Mouse (Mus musculus) heart, postnatal 0 days (tissue): ENCODE results near the gene 5830473C10Rik. TPM values are rescaled to one million over a fixed set of nuclear protein-coding genes. Genes with fewer than 3 reads are reported as not detected.

Experiments used
- ATAC-seq: fragments of 200-750 bp; cut with Nextera tagmentation; 2 replicates; pipeline ENCODE4 v1.8.0; 2017; ENCODE audit warnings: low read depth, moderate number of reproducible peaks, moderate library complexity; ENCODE audit not compliant: insufficient read depth
- DNase-seq: peaks from one replicate; pipeline ENCODE4 v3.0.0-alpha.2; 2016; ENCODE audit warnings: low spot score
- H3K27ac ChIP-seq: fragments of 300-500 bp; sonication (generic); 2 replicates; pipeline ENCODE4 v1.5.1; 2014; ENCODE audit warnings: low read depth, mild to moderate bottlenecking
- H3K27me3 ChIP-seq: fragments of 300-500 bp; sonication (generic); 2 replicates; pipeline ENCODE4 v1.6.1; 2014; ENCODE audit warnings: low read length, mixed read lengths; ENCODE audit not compliant: control insufficient read depth, insufficient read depth
- H3K36me3 ChIP-seq: fragments of 300-500 bp; sonication (generic); replicated peaks from 2 replicates; pipeline ENCODE4 v1.6.1; 2014; ENCODE audit warnings: low read length, mixed read lengths; ENCODE audit not compliant: control insufficient read depth, insufficient read depth
- H3K4me1 ChIP-seq: fragments of 300-500 bp; sonication (generic); 2 replicates; pipeline ENCODE4 v1.6.1; 2014; ENCODE audit warnings: antibody characterized with exemption; ENCODE audit not compliant: control insufficient read depth, insufficient read depth
- H3K4me2 ChIP-seq: fragments of 300-500 bp; sonication (generic); 2 replicates; pipeline ENCODE4 v1.6.1; 2014; ENCODE audit warnings: low read depth, mild to moderate bottlenecking, low read length, moderate library complexity
- H3K4me3 ChIP-seq: fragments of 300-500 bp; sonication (generic); 2 replicates; pipeline ENCODE4 v1.5.1; 2014; ENCODE audit warnings: low read depth, low read length
- H3K9ac ChIP-seq: fragments of 300-500 bp; sonication (generic); replicated peaks from 2 replicates; pipeline ENCODE4 v1.6.1; 2014; ENCODE audit warnings: low read depth, low read length, mixed read lengths
- H3K9me3 ChIP-seq: fragments of 300-500 bp; sonication (generic); replicated peaks from 2 replicates; pipeline ENCODE4 v1.6.1; 2016; ENCODE audit warnings: low read length; ENCODE audit not compliant: control insufficient read depth
- CTCF ChIP-seq: IDR thresholded peaks from 2 replicates; pipeline ENCODE4 v1.5.1; 2016; ENCODE audit warnings: antibody characterized with exemption, control low read depth, low read depth
- EP300 ChIP-seq: IDR thresholded peaks from 2 replicates; pipeline ENCODE4 v1.6.1; 2016; ENCODE audit warnings: antibody characterized with exemption, low read depth
- WGBS: fragments of 180-500 bp; shearing (Covaris S2); extraction: QIAGEN DNeasy Blood & Tissue Kit; methylation state at CpG from one replicate; pipeline ENCODE4 v1.1.7; 2014; 5-methylcytosine and 5-hydroxymethylcytosine counted together
- polyA plus RNA-seq: library from polyadenylated mRNA; unstranded; fragments of >200 nt; fragmentation: Nextera tagmentation; extraction: Ambion mirVana; gene quantifications from 2 replicates; pipeline ENCODE4 v1.2.1, GENCODE M21; 2015
- total RNA-seq: library from RNA; depleted of rRNA; stranded (reverse); fragments of >200 nt; gene quantifications from 2 replicates; pipeline ENCODE4 v1.2.3, GENCODE M21; 2014; ENCODE audit warnings: low replicate concordance

The 5830473C10Rik gene
- total and polyA plus RNA-seq, 2 experiments from 2014 or later = not detected

GRCm38 (mm10) chr5:90586511-90586910 is 25.6 kb downstream of the 5830473C10Rik start:
- Histone ChIP-seq H3K4me1 (no peaks in the 10 kb centered on the region), H3K4me3 (no peak overlapping the region), H3K27ac (no peak overlapping the region), H3K9me3 (no peaks in the 10 kb centered on the region), H3K9ac (no peak overlapping the region), H3K4me2 (no peak overlapping the region), H3K27me3 (no peaks in the 10 kb centered on the region), H3K36me3 (no peaks in the 10 kb centered on the region)
- no peak for ATAC-seq
- 76% methylated on average over 5 of the region's 5 CpGs for WGBS
- DNase-seq = no peak
- TF ChIP-seq EP300 = no peak
- no peak for TF ChIP-seq CTCF

- H3K9me3 ChIP-seq = no peaks in the 10 kb centered on the region
- no peaks in the 10 kb centered on the region for H3K4me1 ChIP-seq
- ATAC-seq (no peak), DNase-seq (no peak)
- 79% methylated on average over 5 of the region's 5 CpGs for WGBS
- H3K27ac ChIP-seq = no peak overlapping the region
- H3K9ac ChIP-seq = no peak overlapping the region
- H3K4me3 ChIP-seq = no peak overlapping the region
- H3K4me2 ChIP-seq = no peak overlapping the region
- no peaks in the 10 kb centered on the region for H3K36me3 ChIP-seq
- H3K27me3 ChIP-seq = no peaks in the 10 kb centered on the region
- TF ChIP-seq CTCF (no peak), EP300 (no peak)
These were observed 27.2 kb downstream of the 5830473C10Rik start for GRCm38 (mm10) chr5:90588104-90588503.

GRCm38 (mm10) chr5:90588708-90589595 is 28.0 kb downstream of the 5830473C10Rik start:
- H3K27ac ChIP-seq = no peak overlapping the region
- no peaks in the 10 kb centered on the region for H3K9me3 ChIP-seq
- no peaks in the 10 kb centered on the region for H3K36me3 ChIP-seq
- peak overlapping the region; percentile 26 for H3K4me3 ChIP-seq
- no peaks in the 10 kb centered on the region for H3K27me3 ChIP-seq
- ATAC-seq (no peak), DNase-seq (peak; percentile 63)
- no peak overlapping the region for H3K9ac ChIP-seq
- WGBS = 22% methylated on average over 25 of the region's 25 CpGs
- H3K4me1 ChIP-seq = no peaks in the 10 kb centered on the region
- H3K4me2 ChIP-seq = peak overlapping the region; percentile 56
- no peak for TF ChIP-seq EP300
- TF ChIP-seq CTCF = peak; percentile 90

GRCm38 (mm10) chr5:90590676-90591075 is 29.8 kb downstream of the 5830473C10Rik start:
- H3K36me3 ChIP-seq = no peaks in the 10 kb centered on the region
- H3K4me2 ChIP-seq = no peak overlapping the region
- no peak overlapping the region for H3K27ac ChIP-seq
- H3K4me1 ChIP-seq = no peaks in the 10 kb centered on the region
- H3K9me3 ChIP-seq = no peaks in the 10 kb centered on the region
- no peak overlapping the region for H3K9ac ChIP-seq
- TF ChIP-seq CTCF (no peak), EP300 (no peak)
- no peak for DNase-seq
- no peak overlapping the region for H3K4me3 ChIP-seq
- no peak for ATAC-seq
- H3K27me3 ChIP-seq = no peaks in the 10 kb centered on the region
- WGBS = 61% methylated on average over 10 of the region's 10 CpGs

GRCm38 (mm10) chr5:90591936-90592335 is 31.0 kb downstream of the 5830473C10Rik start:
- Histone ChIP-seq H3K27me3 (no peaks in the 10 kb centered on the region), H3K9me3 (no peaks in the 10 kb centered on the region), H3K4me2 (no peak overlapping the region), H3K4me3 (no peak overlapping the region), H3K27ac (no peak overlapping the region), H3K4me1 (no peaks in the 10 kb centered on the region), H3K9ac (no peak overlapping the region), H3K36me3 (no peaks in the 10 kb centered on the region)
- DNase-seq (no peak), ATAC-seq (no peak)
- 54% methylated on average over 6 of the region's 6 CpGs for WGBS
- TF ChIP-seq CTCF (no peak), EP300 (no peak)

GRCm38 (mm10) chr5:90594945-90595344 is 34.0 kb downstream of the 5830473C10Rik start:
- no peak overlapping the region for H3K4me3 ChIP-seq
- ATAC-seq (no peak), DNase-seq (no peak)
- H3K36me3 ChIP-seq = no peaks in the 10 kb centered on the region
- H3K9ac ChIP-seq = no peak overlapping the region
- H3K4me2 ChIP-seq = no peak overlapping the region
- TF ChIP-seq EP300 (no peak), CTCF (no peak)
- H3K27ac ChIP-seq = no peak overlapping the region
- no peaks in the 10 kb centered on the region for H3K9me3 ChIP-seq
- WGBS = 73% methylated on average over 13 of the region's 13 CpGs
- H3K27me3 ChIP-seq = no peaks in the 10 kb centered on the region
- no peaks in the 10 kb centered on the region for H3K4me1 ChIP-seq
